Mouse (Mus musculus) intestine, postnatal 0 days (tissue): Measurements from ENCODE around the gene Cd79b. TPM values are rescaled to one million over a fixed set of nuclear protein-coding genes. Genes with fewer than 3 reads are reported as not detected.
A peak's percentile ranks its signal among the peaks of the same experiment; 100 is the strongest.

Source experiments
- ATAC-seq: fragments of 200-750 bp; cut with Nextera tagmentation; 2 replicates; pipeline ENCODE4 v1.8.0; 2017; ENCODE audit warnings: mild to moderate bottlenecking, moderate TSS enrichment, moderate library complexity
- H3K27ac ChIP-seq: fragments of 300-500 bp; sonication (generic); 2 replicates; pipeline ENCODE4 v1.5.1; 2014; ENCODE audit warnings: mild to moderate bottlenecking, low read depth, low read length, moderate library complexity
- H3K27me3 ChIP-seq: fragments of 300-500 bp; sonication (generic); replicated peaks from 2 replicates; pipeline ENCODE4 v1.6.1; 2014; ENCODE audit warnings: low read length, mixed read lengths; ENCODE audit not compliant: control insufficient read depth, insufficient read depth
- H3K36me3 ChIP-seq: fragments of 300-500 bp; sonication (generic); 2 replicates; pipeline ENCODE4 v1.6.1; 2014; ENCODE audit warnings: mild to moderate bottlenecking, moderate library complexity; ENCODE audit not compliant: control insufficient read depth, insufficient read depth
- H3K4me1 ChIP-seq: fragments of 300-500 bp; sonication (generic); replicated peaks from 2 replicates; pipeline ENCODE4 v1.6.1; 2014; ENCODE audit warnings: antibody characterized with exemption, low read length, mixed read lengths; ENCODE audit not compliant: control insufficient read depth, insufficient read depth
- H3K4me2 ChIP-seq: fragments of 300-500 bp; sonication (generic); replicated peaks from 2 replicates; pipeline ENCODE4 v1.6.1; 2014; ENCODE audit warnings: low read depth, mild to moderate bottlenecking, moderate library complexity
- H3K4me3 ChIP-seq: fragments of 300-500 bp; sonication (generic); 2 replicates; pipeline ENCODE4 v1.5.1; 2014; ENCODE audit warnings: low read depth, low read length
- H3K9ac ChIP-seq: fragments of 300-500 bp; sonication (generic); 2 replicates; pipeline ENCODE4 v1.6.1; 2014; ENCODE audit warnings: mild to moderate bottlenecking, low read depth, low read length
- H3K9me3 ChIP-seq: fragments of 300-500 bp; sonication (generic); 2 replicates; pipeline ENCODE4 v1.6.1; 2016; ENCODE audit warnings: mixed run types; ENCODE audit not compliant: control insufficient read depth
- CTCF ChIP-seq: sonication (generic); IDR thresholded peaks from 2 replicates; pipeline ENCODE4 v1.5.1; 2016; ENCODE audit warnings: low read depth, mild to moderate bottlenecking, control low read depth, antibody characterized with exemption, moderate library complexity
- WGBS: fragments of 180-500 bp; shearing (Covaris S2); extraction: QIAGEN DNeasy Blood & Tissue Kit; methylation state at CpG from one replicate; pipeline ENCODE4 v1.1.7; 2014; 5-methylcytosine and 5-hydroxymethylcytosine counted together
- polyA plus RNA-seq: library from polyadenylated mRNA; unstranded; fragments of >200 nt; fragmentation: Nextera tagmentation; extraction: Ambion mirVana; gene quantifications from 2 replicates; pipeline ENCODE4 v1.2.1, GENCODE M21; 2015

Cd79b gene
- polyA plus RNA-seq, 1 experiment from 2014 or later = 1.5 TPM

DNA sequence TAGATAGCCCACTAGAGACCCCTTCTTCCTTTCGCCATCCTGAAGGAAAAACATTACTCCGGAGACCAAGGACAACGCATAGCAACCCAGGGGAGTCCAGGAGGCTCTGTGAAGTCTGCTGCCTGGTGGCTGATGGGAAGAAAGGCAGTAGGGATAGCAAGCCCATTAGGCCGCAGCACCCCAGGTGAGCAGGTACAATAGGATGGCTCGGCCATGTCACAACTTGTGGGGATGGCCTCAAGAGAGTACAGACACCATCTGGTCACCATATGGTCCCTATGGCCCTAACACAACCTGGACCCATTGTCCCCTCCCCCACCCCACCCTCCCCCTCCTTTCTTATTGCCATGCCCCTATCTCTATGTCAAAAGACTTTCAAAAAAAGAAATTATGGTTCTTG is 46.7 kb downstream of the Cd79b start:
- Histone ChIP-seq H3K27me3 (no peaks in the 10 kb centered on the region), H3K36me3 (peaks cover 45% of the 10 kb centered on the region), H3K4me2 (peak overlapping the region; percentile 35; the same call in 1 of the 2 replicates), H3K4me3 (no peak overlapping the region), H3K27ac (0 out of 2 replicates have a peak overlapping the region, but pooled peaks have one; percentile 21), H3K9ac (no peak overlapping the region), H3K4me1 (no peaks in the 10 kb centered on the region; the same call in none of the 2 replicates), H3K9me3 (no peaks in the 10 kb centered on the region)
- no peak for ATAC-seq
- 76% methylated on average over 5 of the region's 5 CpGs for WGBS
- no peak for TF ChIP-seq CTCF

DNA sequence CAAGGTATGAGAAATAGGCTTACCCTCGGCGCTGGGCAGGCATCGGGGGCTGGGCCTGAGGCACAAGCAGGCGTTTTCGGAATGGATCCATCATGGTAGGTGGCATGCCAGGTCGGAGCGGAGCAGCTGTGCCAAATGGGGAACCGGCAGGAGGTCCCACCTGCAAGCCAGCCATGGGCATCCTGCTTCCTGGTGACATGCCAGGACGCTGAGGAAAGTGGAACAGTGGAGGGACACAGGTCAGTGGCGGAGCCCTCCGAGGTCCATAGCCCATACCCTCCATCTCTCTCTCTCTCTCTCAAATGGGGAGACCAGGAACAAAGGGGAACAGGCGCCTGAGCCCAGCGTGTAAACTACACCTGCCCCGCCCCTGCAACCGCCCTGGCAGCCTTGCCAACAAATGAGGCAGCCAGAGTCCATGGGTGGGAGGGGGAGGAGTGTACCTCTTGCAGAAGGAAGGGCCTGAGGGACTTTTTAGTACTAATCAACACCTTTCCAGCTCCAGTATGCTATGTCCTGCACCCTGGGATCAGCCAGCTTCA is 47.2 kb downstream of the Cd79b start:
- no peak overlapping the region for H3K4me2 ChIP-seq
- H3K27me3 ChIP-seq = no peaks in the 10 kb centered on the region
- peaks cover 50% of the 10 kb centered on the region for H3K36me3 ChIP-seq
- H3K4me1 ChIP-seq = no peaks in the 10 kb centered on the region; the same call in none of the 2 replicates
- no peak for TF ChIP-seq CTCF
- H3K9me3 ChIP-seq = no peaks in the 10 kb centered on the region
- H3K4me3 ChIP-seq = no peak overlapping the region
- ATAC-seq = no peak
- 63% methylated on average over 15 of the region's 15 CpGs for WGBS
- no peak overlapping the region for H3K9ac ChIP-seq
- 0 out of 2 replicates have a peak overlapping the region, but pooled peaks have one; percentile 21 for H3K27ac ChIP-seq

DNA sequence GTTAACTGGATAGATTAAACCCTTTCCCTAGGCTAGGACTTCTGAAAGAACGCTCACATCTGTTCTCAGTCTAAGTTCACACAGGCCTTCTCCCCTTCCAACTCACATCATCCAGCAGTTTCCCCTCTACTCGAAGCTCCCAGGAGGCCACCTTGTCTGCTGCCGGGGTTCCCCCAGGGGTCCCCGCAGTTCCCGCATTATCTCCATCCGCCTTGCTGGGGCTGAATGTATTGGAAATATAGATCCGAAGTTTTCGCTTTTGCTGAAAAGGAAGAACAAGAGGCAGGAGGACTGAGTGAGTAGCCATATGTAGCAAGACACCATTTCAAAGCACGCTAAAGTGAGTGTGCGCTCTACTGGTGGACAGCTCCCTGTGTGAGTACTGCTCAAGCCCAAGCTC is 48.1 kb downstream of the Cd79b start:
- Histone ChIP-seq H3K4me3 (no peak overlapping the region), H3K4me1 (no peaks in the 10 kb centered on the region; the same call in none of the 2 replicates), H3K36me3 (peaks cover 59% of the 10 kb centered on the region), H3K9ac (no peak overlapping the region), H3K9me3 (no peaks in the 10 kb centered on the region), H3K27ac (no peak overlapping the region), H3K27me3 (no peaks in the 10 kb centered on the region), H3K4me2 (no peak overlapping the region)
- WGBS = 95% methylated on average over 10 of the region's 10 CpGs
- ATAC-seq = no peak
- TF ChIP-seq CTCF = no peak

DNA sequence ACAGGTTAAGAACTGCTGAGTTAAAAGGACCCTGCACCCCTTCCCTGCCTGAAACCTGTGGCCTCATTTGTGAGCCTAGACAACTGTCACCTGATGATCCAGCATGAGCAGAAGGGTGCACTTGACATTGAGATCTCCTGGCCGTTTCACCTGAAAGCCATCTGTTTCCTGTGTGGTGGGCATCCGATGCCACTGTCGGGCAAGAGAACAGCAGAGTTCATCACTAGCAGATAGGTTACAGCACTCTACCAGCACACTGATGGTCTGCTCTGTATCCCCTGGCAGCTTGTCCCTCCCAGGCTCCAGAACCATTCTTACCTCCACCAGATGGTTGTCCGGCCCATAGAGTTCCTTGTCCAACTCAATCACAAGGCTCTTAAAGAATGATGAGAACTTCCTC is 49.0 kb downstream of the Cd79b start:
- ATAC-seq = no peak
- Histone ChIP-seq H3K9me3 (no peaks in the 10 kb centered on the region), H3K9ac (no peak overlapping the region), H3K27ac (no peak overlapping the region), H3K4me2 (no peak overlapping the region), H3K4me3 (no peak overlapping the region), H3K4me1 (no peaks in the 10 kb centered on the region; the same call in none of the 2 replicates), H3K36me3 (peaks cover 61% of the 10 kb centered on the region), H3K27me3 (no peaks in the 10 kb centered on the region)
- TF ChIP-seq CTCF = no peak
- 92% methylated on average over 4 of the region's 4 CpGs for WGBS

GRCm38 (mm10) chr11:106264988-106265387 is 49.6 kb downstream of the Cd79b start:
- Histone ChIP-seq H3K4me1 (no peaks in the 10 kb centered on the region; the same call in none of the 2 replicates), H3K9me3 (no peaks in the 10 kb centered on the region), H3K36me3 (peaks cover 61% of the 10 kb centered on the region), H3K4me2 (no peak overlapping the region), H3K4me3 (no peak overlapping the region), H3K27ac (no peak overlapping the region), H3K9ac (no peak overlapping the region), H3K27me3 (no peaks in the 10 kb centered on the region)
- ATAC-seq = no peak
- 86% methylated on average over 15 of the region's 15 CpGs for WGBS
- TF ChIP-seq CTCF = no peak

DNA sequence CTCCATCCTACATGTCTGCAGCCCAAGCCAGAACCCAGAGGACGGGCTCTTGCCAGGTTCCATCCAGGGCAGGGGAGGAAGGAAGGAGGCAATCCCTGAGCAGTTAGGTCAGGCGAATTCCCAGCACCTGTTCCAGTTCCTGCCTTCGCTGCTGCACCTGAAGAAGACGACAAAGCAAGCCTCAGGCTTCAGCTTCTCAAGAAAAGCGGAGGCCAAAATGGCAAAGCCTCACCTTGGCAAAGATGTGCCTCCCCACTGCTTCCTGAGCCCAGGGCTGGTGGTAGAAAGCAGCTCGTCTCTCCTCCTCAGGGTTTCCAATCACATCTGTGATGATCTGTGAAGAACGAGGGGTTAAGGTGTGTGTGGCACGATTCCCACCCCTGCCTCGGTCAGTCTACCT is 50.6 kb downstream of the Cd79b start:
- WGBS = 90% methylated on average over 9 of the region's 9 CpGs
- Histone ChIP-seq H3K4me2 (no peak overlapping the region), H3K4me1 (no peaks in the 10 kb centered on the region; the same call in 1 of the 2 replicates), H3K27me3 (no peaks in the 10 kb centered on the region), H3K4me3 (no peak overlapping the region), H3K27ac (no peak overlapping the region; the same call in 1 of the 2 replicates), H3K9me3 (no peaks in the 10 kb centered on the region), H3K36me3 (peaks cover 61% of the 10 kb centered on the region), H3K9ac (no peak overlapping the region)
- ATAC-seq = no peak
- no peak for TF ChIP-seq CTCF

Other genes starting within 250 kb of the Cd79b start
- 9.0 and 9.2 TPM in 2 replicates for gene Taco1, start 248.7 kb downstream of the Cd79b start, polyA plus RNA-seq
- gene Map3k3, start 230.1 kb downstream of the Cd79b start, polyA plus RNA-seq = 6.2 and 6.6 TPM in 2 replicates
- gene Gm10840, start 153.9 kb downstream of the Cd79b start, polyA plus RNA-seq = not detected in 2 replicates
- 32.6 and 34.6 TPM in 2 replicates for gene Limd2, start 153.9 kb downstream of the Cd79b start, polyA plus RNA-seq
- gene Strada, start 112.6 kb downstream of the Cd79b start, polyA plus RNA-seq = 5.7 and 6.4 TPM in 2 replicates
- gene Ccdc47, start 98.4 kb downstream of the Cd79b start, polyA plus RNA-seq = 41.9 and 45.4 TPM in 2 replicates
- gene Ddx42, start 97.8 kb downstream of the Cd79b start, polyA plus RNA-seq = 28.1 and 30.0 TPM in 2 replicates
- 16.6 and 18.3 TPM in 2 replicates for gene Ftsj3, start 58.7 kb downstream of the Cd79b start, polyA plus RNA-seq
- gene Psmc5, start 58.6 kb downstream of the Cd79b start, polyA plus RNA-seq = 160 and 168 TPM in 2 replicates
- gene Smarcd2, start 41.8 kb downstream of the Cd79b start, polyA plus RNA-seq = 25.3 and 26.3 TPM in 2 replicates
- 0.09 TPM in 1 of 2 replicates, not detected in the other for gene Tcam1, start 38.1 kb downstream of the Cd79b start, polyA plus RNA-seq
- gene Gh, start 12.9 kb downstream of the Cd79b start, polyA plus RNA-seq = not detected in 2 replicates
- 0.01 TPM in 1 of 2 replicates, not detected in the other for gene Scn4a, start 38.5 kb upstream of the Cd79b start, polyA plus RNA-seq
- gene Prr29, start 50.7 kb upstream of the Cd79b start, polyA plus RNA-seq = 0.52 and 0.97 TPM in 2 replicates
- 14.2 and 15.4 TPM in 2 replicates for gene Icam2, start 73.3 kb upstream of the Cd79b start, polyA plus RNA-seq
- gene Ern1, start 173.1 kb upstream of the Cd79b start, polyA plus RNA-seq = 1.6 and 2.9 TPM in 2 replicates